Comparison of ENCODE assay signal across 19 mouse cellular contexts in the genomic region with DNA sequence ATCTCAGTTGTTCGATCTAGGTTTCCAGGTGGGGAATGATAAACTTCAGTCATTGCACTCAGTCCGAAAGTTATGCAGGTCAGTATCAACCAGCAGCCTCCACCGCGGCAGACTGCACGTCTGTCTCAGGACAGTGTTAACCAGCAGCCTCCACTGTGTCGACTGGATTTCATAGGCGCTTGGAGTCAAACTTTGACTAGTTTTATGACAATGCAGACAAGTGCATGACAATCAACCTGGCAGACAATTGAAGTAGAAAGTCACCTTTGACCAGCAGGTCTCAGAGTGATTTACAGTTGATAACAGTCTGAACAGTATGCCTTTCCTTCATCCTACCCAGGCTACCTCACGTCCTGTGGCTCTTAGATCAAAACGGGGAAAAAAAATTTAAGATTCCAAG.
A peak's percentile ranks its signal among the peaks of the same experiment; 100 is the strongest.
DNase-seq lines count a peak whose midpoint lies in the region; ATAC-seq and TF ChIP-seq lines count a peak whose summit lies in the region.
"Had no signal": no experiment of that assay in that cellular context is flagged by ENCODE, and none has a peak within 500 bp of the region (broad histone marks: within the 10 kb centered on the region; RNA-seq: fewer than 3 reads in every experiment).

No protein-coding gene starts in this region.

- H3K4me1 ChIP-seq in midbrain, embryonic 10.5 days, result peaks cover 49% of the 10 kb centered on the region
- H3K4me1 ChIP-seq in midbrain, postnatal 0 days (ENCODE audit: insufficient read depth, low read length), result peaks cover 9% of the 10 kb centered on the region; the same call in 1 of the 2 replicates

- no peak for ATAC-seq in midbrain, postnatal 0 days (ENCODE audit: low FRiP score)
- ATAC-seq: CD4-positive, CD25-positive, alpha-beta regulatory T cell, adult 4 months; forebrain, embryonic 15.5 days had no signal

- peak; percentile 42 to 57 for DNase-seq in kidney, adult 8-10 months
- DNase-seq in kidney, adult 18-20 months, result no peak
- DNase-seq in midbrain, embryonic 10.5 days (ENCODE audit: low spot score), result no peak
- no peak for DNase-seq in midbrain, postnatal 0 days (ENCODE audit: low spot score)
- peak; percentile 25 for DNase-seq in kidney, postnatal 10 days
- DNase-seq in yolk sac, embryonic 10.5 days (ENCODE audit: low spot score), result peak; percentile 52
- DNase-seq in thymus, postnatal 25 days, result no peak
- DNase-seq in heart, postnatal 14 days, result no peak
- DNase-seq: cerebellum, adult 11 months; cerebellum, adult 9-11 months; heart, postnatal 10 days; layer of hippocampus, postnatal 36 days; right cerebral cortex, postnatal 14 days had no signal

- intact Hi-C loops in heart, postnatal 14 days (cut with DNase I), result no loop called here

- WGBS in midbrain, embryonic 10.5 days, result 86% methylated on average over 9 of the region's 9 CpGs
- 85% methylated on average over 9 of the region's 9 CpGs for WGBS in midbrain, postnatal 0 days

- no peak for TF ChIP-seq CTCF in midbrain, postnatal 0 days (IDR thresholded peaks at IDR 0.05)

- H3K36me3 ChIP-seq in midbrain, embryonic 10.5 days, result 0 out of 2 replicates have a peak, but pooled peaks cover 2% of the 10 kb centered on the region
- no peaks in the 10 kb centered on the region for H3K36me3 ChIP-seq in midbrain, postnatal 0 days (ENCODE audit: insufficient read depth, low read length)
- H3K36me3 ChIP-seq: forebrain, embryonic 15.5 days; heart, embryonic 12.5 days; hindbrain, embryonic 12.5 days; limb, embryonic 13.5 days; midbrain, embryonic 12.5 days had no signal

- H3K27me3 ChIP-seq in midbrain, embryonic 10.5 days (ENCODE audit: low read depth, poor library complexity, severe bottlenecking), result no peaks in the 10 kb centered on the region
- H3K27me3 ChIP-seq in midbrain, postnatal 0 days (ENCODE audit: insufficient read depth, low read length), result no peaks in the 10 kb centered on the region
- H3K27me3 ChIP-seq: forebrain, embryonic 15.5 days; hindbrain, embryonic 12.5 days; limb, embryonic 13.5 days; midbrain, embryonic 12.5 days had no signal

- peak overlapping the region; percentile 84 for H3K27ac ChIP-seq in midbrain, embryonic 10.5 days (replicated peaks)
- H3K27ac ChIP-seq in midbrain, postnatal 0 days (ENCODE audit: low read depth, low read length), result no peak overlapping the region
- H3K27ac ChIP-seq: forebrain, embryonic 15.5 days; hindbrain, embryonic 12.5 days; limb, embryonic 13.5 days had no signal

- no peak overlapping the region for H3K4me2 ChIP-seq in midbrain, postnatal 0 days (ENCODE audit: low read depth, low read length, poor library complexity, severe bottlenecking)
- H3K4me2 ChIP-seq: forebrain, embryonic 15.5 days; heart, embryonic 12.5 days; hindbrain, embryonic 12.5 days; limb, embryonic 13.5 days; midbrain, embryonic 12.5 days had no signal

- H3K4me3 ChIP-seq in midbrain, embryonic 10.5 days, result no peak overlapping the region
- no peak overlapping the region for H3K4me3 ChIP-seq in midbrain, postnatal 0 days (ENCODE audit: low read depth, low read length)
- H3K4me3 ChIP-seq: forebrain, embryonic 15.5 days; heart, embryonic 12.5 days; hindbrain, embryonic 12.5 days; limb, embryonic 13.5 days; midbrain, embryonic 12.5 days had no signal

- H3K9me3 ChIP-seq in midbrain, embryonic 10.5 days (replicated peaks), result no peaks in the 10 kb centered on the region
- H3K9me3 ChIP-seq in midbrain, postnatal 0 days (ENCODE audit: low read length), result no peaks in the 10 kb centered on the region
- H3K9me3 ChIP-seq: forebrain, embryonic 15.5 days; heart, embryonic 12.5 days; hindbrain, embryonic 12.5 days; limb, embryonic 13.5 days; midbrain, embryonic 12.5 days had no signal

- H3K9ac ChIP-seq in midbrain, postnatal 0 days (replicated peaks; ENCODE audit: low read length, poor library complexity, severe bottlenecking), result no peak overlapping the region
- H3K9ac ChIP-seq: forebrain, embryonic 15.5 days; heart, embryonic 12.5 days; hindbrain, embryonic 12.5 days; limb, embryonic 13.5 days; midbrain, embryonic 12.5 days had no signal

Comparison
In these comparisons a context has a peak if more than half of its experiments do, and no peak if none do; other contexts are left out.
1. DNase-seq: peak in kidney, adult 8-10 months (2 of 2), kidney, postnatal 10 days (single experiment) and yolk sac, embryonic 10.5 days (single experiment); none in kidney, adult 18-20 months (single experiment), midbrain, embryonic 10.5 days (single experiment), midbrain, postnatal 0 days (single experiment), thymus, postnatal 25 days (single experiment) and heart, postnatal 14 days (0 of 2).